Mouse (Mus musculus): Measurements from ENCODE around the gene Smim12.

- TF ChIP-seq POLR2A (IDR thresholded peaks at IDR 0.05; ENCODE audit: extremely low read depth, insufficient read depth, low read length), result no peak
- TF ChIP-seq CTCF (IDR thresholded peaks at IDR 0.05; ENCODE audit: extremely low read depth, insufficient read depth, low read length), result no peak
Observed at GRCm38 (mm10) chr4:127226067-127226466, 17.5 kb upstream of the Smim12 start.

Data from cortical plate, adult 2 months (tissue).